9 mouse cellular contexts compared by ENCODE assay signal in the genomic region with DNA sequence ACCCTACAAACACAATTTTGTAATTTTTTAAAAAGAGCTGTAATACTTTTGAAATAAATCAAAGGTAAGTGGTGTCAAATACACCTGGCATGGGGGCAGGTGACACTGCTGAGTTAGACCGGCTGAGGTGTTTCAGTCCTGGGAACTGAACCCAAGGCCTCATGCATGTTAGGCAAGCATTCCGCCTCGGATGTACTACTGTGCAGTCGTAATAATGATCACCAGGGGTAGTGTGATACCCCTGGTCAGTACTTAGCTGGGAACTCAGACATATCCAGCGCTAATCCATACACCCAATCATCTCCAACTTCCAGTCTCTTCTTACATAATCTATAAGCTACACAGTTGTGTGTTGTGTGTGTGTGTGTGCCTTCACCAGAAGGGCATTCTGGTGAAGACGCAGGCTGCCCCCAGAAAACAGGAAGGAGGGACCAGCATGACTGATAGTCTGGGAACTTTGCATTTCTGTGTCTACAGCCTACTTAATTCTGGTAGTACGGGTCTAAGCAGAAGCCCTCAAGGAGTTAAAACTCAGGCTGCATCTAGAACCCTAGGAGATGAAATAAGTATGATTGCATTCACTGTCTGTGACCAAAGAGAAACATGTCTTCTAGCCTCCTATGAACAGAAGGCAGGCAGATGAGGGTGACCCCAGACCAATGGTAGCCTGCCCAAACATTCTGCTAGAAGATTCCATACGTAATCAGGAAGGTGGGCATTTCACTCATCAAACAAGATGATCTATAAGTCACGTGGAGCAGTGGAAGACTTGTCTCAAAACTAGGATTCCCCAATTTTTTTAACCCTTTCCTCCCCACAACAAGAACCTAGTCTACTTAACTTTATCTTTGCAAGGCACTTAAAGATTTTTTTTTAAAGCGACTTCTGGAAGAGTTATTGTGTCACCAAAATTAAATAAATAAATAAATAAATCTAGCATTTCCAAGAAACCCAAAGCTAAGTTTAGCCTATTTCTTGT. TPM values are rescaled to one million over a fixed set of nuclear protein-coding genes. Genes with fewer than 3 reads are reported as not detected.
DNase-seq lines count a peak whose midpoint lies in the region; ATAC-seq lines count a peak whose summit lies in the region.
"Had no signal": no experiment of that assay in that cellular context is flagged by ENCODE, and none has a peak within 500 bp of the region (broad histone marks: within the 10 kb centered on the region; RNA-seq: fewer than 3 reads in every experiment).

No protein-coding gene starts in this region.

- H3K9me3 ChIP-seq in heart, embryonic 10.5 days = no peaks in the 10 kb centered on the region
- no peaks in the 10 kb centered on the region for H3K9me3 ChIP-seq in embryonic facial prominence, embryonic 14.5 days (ENCODE audit: control insufficient read depth, low read length)
- H3K9me3 ChIP-seq in liver, embryonic 11.5 days (ENCODE audit: control insufficient read depth, low read length) = no peaks in the 10 kb centered on the region

- H3K4me1 ChIP-seq in heart, embryonic 10.5 days = peaks cover 66% of the 10 kb centered on the region
- H3K4me1 ChIP-seq in embryonic facial prominence, embryonic 14.5 days (ENCODE audit: control insufficient read depth, insufficient read depth, low read length) = peaks cover 56% of the 10 kb centered on the region
- H3K4me1 ChIP-seq in liver, embryonic 11.5 days (replicated peaks; ENCODE audit: control insufficient read depth, insufficient read depth, low read length) = peaks cover 42% of the 10 kb centered on the region

- H3K4me3 ChIP-seq in heart, embryonic 10.5 days = peak overlapping the region; percentile 100; the same call in 1 of the 2 replicates
- H3K4me3 ChIP-seq in embryonic facial prominence, embryonic 14.5 days (ENCODE audit: low read depth, low read length) = peak overlapping the region; percentile 99
- no peak overlapping the region; the same call in 1 of the 2 replicates for H3K4me3 ChIP-seq in liver, embryonic 11.5 days (ENCODE audit: low read depth, low read length)

- no peaks in the 10 kb centered on the region for H3K27me3 ChIP-seq in heart, embryonic 10.5 days (ENCODE audit: insufficient read depth, poor library complexity, severe bottlenecking)
- no peaks in the 10 kb centered on the region for H3K27me3 ChIP-seq in embryonic facial prominence, embryonic 14.5 days (replicated peaks; ENCODE audit: control insufficient read depth, insufficient read depth, low read length)
- no peaks in the 10 kb centered on the region for H3K27me3 ChIP-seq in liver, embryonic 11.5 days (replicated peaks; ENCODE audit: control insufficient read depth, insufficient read depth, low read length)
- H3K27me3 ChIP-seq: Patski had no signal

- peak overlapping the region; percentile 61; the same call in 1 of the 2 replicates for H3K9ac ChIP-seq in embryonic facial prominence, embryonic 14.5 days (ENCODE audit: low read depth, low read length)
- H3K9ac ChIP-seq in liver, embryonic 11.5 days (ENCODE audit: low read depth, low read length) = no peak overlapping the region

- WGBS in heart, embryonic 10.5 days = 73% methylated on average over 10 of the region's 10 CpGs
- WGBS in embryonic facial prominence, embryonic 14.5 days = 72% methylated on average over 10 of the region's 10 CpGs
- WGBS in liver, embryonic 11.5 days = 66% methylated on average over 10 of the region's 10 CpGs

- no peak for ATAC-seq in embryonic facial prominence, embryonic 14.5 days (ENCODE audit: low read depth)
- no peak for ATAC-seq in liver, embryonic 11.5 days (replicated peaks; ENCODE audit: low FRiP score)
- ATAC-seq: Patski had no signal

- peaks cover 24% of the 10 kb centered on the region for H3K36me3 ChIP-seq in heart, embryonic 10.5 days
- peaks cover 56% of the 10 kb centered on the region for H3K36me3 ChIP-seq in embryonic facial prominence, embryonic 14.5 days (ENCODE audit: control insufficient read depth, insufficient read depth, low read length)
- H3K36me3 ChIP-seq in liver, embryonic 11.5 days (ENCODE audit: control insufficient read depth, insufficient read depth, low read length) = peaks cover 16% of the 10 kb centered on the region

- no peak for DNase-seq in heart, embryonic 10.5 days (ENCODE audit: low spot score)
- DNase-seq in heart, postnatal 10 days = no peak
- peak; percentile 46 for DNase-seq in 416B (ENCODE audit: low read depth)
- DNase-seq in embryonic facial prominence, embryonic 14.5 days (ENCODE audit: low spot score) = no peak
- DNase-seq in liver, embryonic 11.5 days (ENCODE audit: low spot score) = no peak
- no peak for DNase-seq in frontal cortex, postnatal 10 days (ENCODE audit: low spot score in 2 of 2)
- DNase-seq in left cerebral cortex, postnatal 25 days (ENCODE audit: low spot score in 2 of 2) = no peak
- DNase-seq in T-cell, adult 2 months (ENCODE audit: low spot score) = no peak

- H3K27ac ChIP-seq in heart, embryonic 10.5 days = no peak overlapping the region; the same call in 1 of the 2 replicates
- peak overlapping the region; percentile 8; the same call in 1 of the 2 replicates for H3K27ac ChIP-seq in embryonic facial prominence, embryonic 14.5 days (replicated peaks; ENCODE audit: low read depth, low read length)
- 0 out of 2 replicates have a peak overlapping the region, but pooled peaks have one; percentile 19 for H3K27ac ChIP-seq in liver, embryonic 11.5 days (ENCODE audit: low read depth, low read length)

- intact Hi-C loops in heart, postnatal 10 days (cut with DNase I) = loop anchor here (2.0 kb wide), 1 partner anchor 150 kb away; no protein-coding TSS in a partner anchor
- intact Hi-C loops in left cerebral cortex, postnatal 25 days (cut with DNase I) = no loop called here

- peak overlapping the region; percentile 95 for H3K4me2 ChIP-seq in embryonic facial prominence, embryonic 14.5 days (ENCODE audit: low read depth, low read length)
- H3K4me2 ChIP-seq in liver, embryonic 11.5 days = peak overlapping the region; percentile 99

RNA-seq across cellular contexts. Expression of gene Irf2bp2, which starts 6.9 kb away (rescaled TPM):
- 4.6 and 6.5 TPM in 2 replicates for polyA plus RNA-seq in heart, embryonic 10.5 days (2016; fragmentation: Nextera tagmentation; extraction: Ambion mirVana)
- total RNA-seq in heart, postnatal 10 days (2021) = 100 to 1,000 TPM; 101 to 154 TPM
- 10.6 and 10.7 TPM in 2 replicates for polyA plus RNA-seq in embryonic facial prominence, embryonic 14.5 days (2014; fragmentation: Nextera tagmentation; extraction: Ambion mirVana)
- 5.9 and 7.3 TPM in 2 replicates for polyA plus RNA-seq in liver, embryonic 11.5 days (2014; fragmentation: Nextera tagmentation; extraction: Ambion mirVana)
- total RNA-seq in left cerebral cortex, postnatal 25 days (2021) = 10 to 100 TPM; 55.5 to 62.7 TPM
